Mouse (Mus musculus): ENCODE measurements at regions not wholly inside any gene's neighbourhood (a gene's known extent, or its start where the extent isn't known, plus 50 kb on each side); places are given as distances from the start of the nearest gene placed in this dataset.

GRCm38 (mm10) chr3:42593792-42594433, 851.5 kb downstream of the D3Ertd751e start:
- no peak for DNase-seq

- no peak for DNase-seq
Measured at GRCm38 (mm10) chr3:42596686-42597085, 854.3 kb downstream of the D3Ertd751e start.

Measured in cerebellum, adult 9-11 months (tissue).